Mouse (Mus musculus) heart, adult 2 months (tissue): ENCODE measurements around the gene Krt5.

Experiments used
- CTCF ChIP-seq: fragments of 200-600 bp; IDR thresholded peaks from 2 replicates; pipeline ENCODE4 v1.8.1; 2022; ENCODE audit warnings: antibody characterized with exemption, mild to moderate bottlenecking, moderate library complexity
- EP300 ChIP-seq: fragments of 200-500 bp; IDR thresholded peaks from 2 replicates; pipeline ENCODE4 v1.6.1; 2011; ENCODE audit warnings: low read depth, low read length, control low read depth; ENCODE audit not compliant: insufficient read depth

- TF ChIP-seq EP300 = no peak
- no peak for TF ChIP-seq CTCF
Measured at GRCm38 (mm10) chr15:101688161-101688560, 24.5 kb downstream of the Krt5 start.
